Mouse (Mus musculus) heart, embryonic 16.5 days (tissue): ENCODE data around the gene Kcnc1. TPM values are rescaled to one million over a fixed set of nuclear protein-coding genes. Genes with fewer than 3 reads are reported as not detected.

ENCODE experiments used
- ATAC-seq: fragments of 200-750 bp; cut with Nextera tagmentation; replicated peaks from 2 replicates; pipeline ENCODE4 v1.8.0; 2017; ENCODE audit warnings: moderate number of reproducible peaks; ENCODE audit not compliant: insufficient read depth, low FRiP score; ENCODE audit errors: extremely low read depth
- H3K27ac ChIP-seq: fragments of 300-500 bp; sonication (generic); 2 replicates; pipeline ENCODE4 v1.5.1; 2014; ENCODE audit warnings: mild to moderate bottlenecking, low read length, control low read depth, moderate library complexity
- H3K27me3 ChIP-seq: fragments of 300-500 bp; sonication (generic); 2 replicates; pipeline ENCODE4 v1.6.1; 2014; ENCODE audit warnings: low read length, mixed read lengths; ENCODE audit not compliant: control insufficient read depth, insufficient read depth
- H3K36me3 ChIP-seq: fragments of 300-500 bp; sonication (generic); 2 replicates; pipeline ENCODE4 v1.6.1; 2014; ENCODE audit not compliant: control insufficient read depth, insufficient read depth
- H3K4me1 ChIP-seq: fragments of 300-500 bp; sonication (generic); 2 replicates; pipeline ENCODE4 v1.6.1; 2014; ENCODE audit warnings: low read length, mixed read lengths; ENCODE audit not compliant: control insufficient read depth, insufficient read depth
- H3K4me2 ChIP-seq: fragments of 300-500 bp; sonication (generic); 2 replicates; pipeline ENCODE4 v1.6.1; 2014; ENCODE audit warnings: low read depth, mild to moderate bottlenecking, control low read depth, low read length
- H3K4me3 ChIP-seq: fragments of 300-500 bp; sonication (generic); 2 replicates; pipeline ENCODE4 v1.5.1; 2014; ENCODE audit warnings: mild to moderate bottlenecking, control low read depth, low read length
- H3K9ac ChIP-seq: fragments of 300-500 bp; sonication (generic); 2 replicates; pipeline ENCODE4 v1.6.1; 2014; ENCODE audit warnings: low read length, control low read depth
- H3K9me3 ChIP-seq: fragments of 300-500 bp; sonication (generic); replicated peaks from 2 replicates; pipeline ENCODE4 v1.6.1; 2016; ENCODE audit warnings: low read length; ENCODE audit not compliant: control insufficient read depth
- WGBS: fragments of 180-500 bp; shearing (Covaris S2); extraction: QIAGEN DNeasy Blood & Tissue Kit; methylation state at CpG from one replicate; pipeline ENCODE4 v1.1.7; 2014; 5-methylcytosine and 5-hydroxymethylcytosine counted together
- polyA plus RNA-seq: library from polyadenylated mRNA; unstranded; fragments of >200 nt; fragmentation: Nextera tagmentation; extraction: Ambion mirVana; gene quantifications from 2 replicates; pipeline ENCODE4 v1.2.1, GENCODE M21; 2015

The Kcnc1 gene
- polyA plus RNA-seq, 1 experiment from 2014 or later: not detected

GRCm38 (mm10) chr7:46413959-46414725 is 17.8 kb downstream of the Kcnc1 start:
- Histone ChIP-seq H3K27ac (no peak overlapping the region), H3K9me3 (no peaks in the 10 kb centered on the region), H3K36me3 (no peaks in the 10 kb centered on the region), H3K4me3 (no peak overlapping the region), H3K27me3 (no peaks in the 10 kb centered on the region), H3K4me1 (no peaks in the 10 kb centered on the region), H3K4me2 (no peak overlapping the region), H3K9ac (no peak overlapping the region)
- WGBS: 61% methylated on average over 6 of the region's 6 CpGs
- no peak for ATAC-seq

- WGBS: 67% methylated on average over 14 of the region's 14 CpGs
These were observed 19.6 kb downstream of the Kcnc1 start for GRCm38 (mm10) chr7:46415818-46416425.

DNA sequence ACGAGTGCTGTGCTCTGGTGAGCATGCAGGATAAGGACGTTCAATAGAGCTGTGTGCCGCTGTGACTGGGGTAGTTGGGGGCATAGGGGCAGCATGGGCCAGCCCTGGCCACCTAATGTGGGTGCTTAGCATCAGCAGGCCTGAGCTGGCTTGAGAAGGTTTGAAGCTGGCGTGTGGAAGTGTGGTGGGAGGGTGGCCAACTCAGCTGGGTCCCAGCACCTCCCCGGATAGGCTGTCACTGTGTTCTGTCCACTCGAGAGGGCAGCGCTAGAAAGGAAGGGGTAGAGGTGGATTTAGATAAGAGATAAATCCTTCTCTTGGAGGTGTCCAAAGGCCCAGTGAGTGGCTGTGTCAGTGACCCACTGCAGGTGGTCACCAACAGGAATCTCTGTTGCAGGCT is 21.2 kb downstream of the Kcnc1 start:
- H3K27me3 ChIP-seq: no peaks in the 10 kb centered on the region
- no peaks in the 10 kb centered on the region for H3K4me1 ChIP-seq
- no peak overlapping the region for H3K27ac ChIP-seq
- no peak overlapping the region for H3K4me2 ChIP-seq
- no peak overlapping the region for H3K4me3 ChIP-seq
- 39% methylated on average over 7 of the region's 7 CpGs for WGBS
- no peak for ATAC-seq
- H3K36me3 ChIP-seq: no peaks in the 10 kb centered on the region
- no peak overlapping the region for H3K9ac ChIP-seq
- H3K9me3 ChIP-seq: no peaks in the 10 kb centered on the region

More at GRCm38 (mm10) chr7:46415818-46416425, 19.6 kb downstream of the Kcnc1 start:
- Histone ChIP-seq H3K9ac (no peak overlapping the region), H3K9me3 (no peaks in the 10 kb centered on the region), H3K4me3 (no peak overlapping the region), H3K27ac (no peak overlapping the region), H3K27me3 (no peaks in the 10 kb centered on the region), H3K36me3 (no peaks in the 10 kb centered on the region), H3K4me2 (no peak overlapping the region), H3K4me1 (no peaks in the 10 kb centered on the region)
- ATAC-seq: no peak

GRCm38 (mm10) chr7:46418102-46418622 is 21.9 kb downstream of the Kcnc1 start:
- Histone ChIP-seq H3K9ac (no peak overlapping the region), H3K4me1 (no peaks in the 10 kb centered on the region), H3K4me2 (no peak overlapping the region), H3K4me3 (no peak overlapping the region), H3K27ac (no peak overlapping the region), H3K27me3 (no peaks in the 10 kb centered on the region), H3K36me3 (no peaks in the 10 kb centered on the region), H3K9me3 (no peaks in the 10 kb centered on the region)
- 61% methylated on average over 16 of the region's 16 CpGs for WGBS
- ATAC-seq: no peak

GRCm38 (mm10) chr7:46421535-46421934 is 25.2 kb downstream of the Kcnc1 start:
- 30% methylated on average over 5 of the region's 5 CpGs for WGBS
- H3K36me3 ChIP-seq: no peaks in the 10 kb centered on the region
- H3K9ac ChIP-seq: no peak overlapping the region
- no peak overlapping the region for H3K4me2 ChIP-seq
- H3K27me3 ChIP-seq: no peaks in the 10 kb centered on the region; the same call in 1 of the 2 replicates
- no peaks in the 10 kb centered on the region for H3K4me1 ChIP-seq
- H3K9me3 ChIP-seq: no peaks in the 10 kb centered on the region
- H3K27ac ChIP-seq: no peak overlapping the region
- no peak for ATAC-seq
- H3K4me3 ChIP-seq: no peak overlapping the region

DNA sequence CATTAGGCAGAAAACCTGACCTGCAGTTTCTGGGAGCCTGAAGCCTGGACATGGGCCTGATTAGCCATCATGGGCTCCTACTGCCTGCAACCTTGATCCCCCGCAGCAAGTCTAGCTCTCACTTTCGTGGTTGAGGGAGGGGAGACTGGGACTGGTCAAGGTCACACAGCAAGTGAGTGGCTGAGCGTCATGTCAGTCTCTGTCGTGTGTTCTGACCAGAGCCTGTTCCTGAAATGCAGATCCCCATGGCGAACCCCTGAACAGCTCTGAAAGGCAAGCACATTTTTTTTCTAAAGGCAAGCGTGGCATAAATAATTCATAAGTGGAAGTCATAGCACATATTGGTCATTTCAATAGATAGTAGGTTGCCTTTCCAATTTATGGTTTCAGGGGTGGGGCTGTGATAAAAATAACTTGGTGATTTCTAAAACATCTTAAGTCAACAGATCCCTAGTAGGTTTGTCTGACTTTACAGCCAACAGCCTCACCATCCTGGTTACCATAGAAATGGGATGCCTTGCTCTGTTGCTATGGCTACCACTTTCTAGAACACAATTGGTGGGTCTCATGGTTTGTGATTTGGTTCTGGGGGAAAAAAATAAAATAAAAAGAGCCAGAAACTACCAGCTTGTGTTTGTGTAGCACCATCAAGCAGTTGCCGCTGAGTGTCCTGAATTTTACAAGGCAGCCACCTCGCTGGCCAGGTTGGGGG is 25.9 kb downstream of the Kcnc1 start:
- ATAC-seq: no peak
- Histone ChIP-seq H3K27ac (no peak overlapping the region), H3K36me3 (no peaks in the 10 kb centered on the region), H3K4me2 (no peak overlapping the region), H3K27me3 (no peaks in the 10 kb centered on the region; the same call in 1 of the 2 replicates), H3K9me3 (no peaks in the 10 kb centered on the region), H3K4me1 (no peaks in the 10 kb centered on the region), H3K9ac (no peak overlapping the region), H3K4me3 (no peak overlapping the region)
- WGBS: 69% methylated on average over 8 of the region's 8 CpGs

DNA sequence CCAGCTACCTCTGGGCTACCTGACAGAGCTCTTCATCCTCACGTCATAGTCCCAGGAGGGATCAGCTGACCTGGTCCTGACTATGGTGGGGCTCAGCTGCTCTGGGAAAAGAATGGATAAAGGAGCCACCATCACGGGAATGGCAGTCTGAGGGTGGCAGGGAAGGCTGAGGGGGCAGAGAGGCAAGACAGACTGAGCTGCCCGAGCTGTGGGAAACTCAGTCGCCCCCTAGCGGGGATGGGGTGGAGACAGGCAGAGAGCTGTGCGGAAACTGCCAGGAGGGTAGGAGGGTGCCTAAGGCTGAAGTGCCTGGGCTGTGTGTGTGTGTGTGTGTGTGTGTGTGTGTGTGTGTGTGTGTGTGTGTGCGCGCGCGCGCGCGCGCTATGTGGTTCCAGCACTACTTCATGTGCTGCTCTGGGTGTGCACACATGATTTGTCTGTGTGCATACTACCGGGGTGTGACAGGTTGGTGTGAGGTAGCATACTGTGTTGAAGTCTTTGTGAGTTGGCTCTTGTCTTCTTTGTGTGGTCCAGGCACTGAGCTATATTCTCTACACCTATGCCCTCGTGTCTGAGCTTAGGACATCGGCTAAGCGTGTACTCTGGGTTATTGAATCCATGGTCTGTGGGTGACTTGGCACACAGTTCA is 26.6 kb downstream of the Kcnc1 start:
- Histone ChIP-seq H3K27ac (no peak overlapping the region), H3K9ac (no peak overlapping the region), H3K9me3 (no peaks in the 10 kb centered on the region), H3K4me3 (no peak overlapping the region), H3K27me3 (no peaks in the 10 kb centered on the region; the same call in 1 of the 2 replicates), H3K4me2 (no peak overlapping the region), H3K4me1 (no peaks in the 10 kb centered on the region), H3K36me3 (no peaks in the 10 kb centered on the region)
- no peak for ATAC-seq
- 56% methylated on average over 16 of the region's 18 CpGs for WGBS

DNA sequence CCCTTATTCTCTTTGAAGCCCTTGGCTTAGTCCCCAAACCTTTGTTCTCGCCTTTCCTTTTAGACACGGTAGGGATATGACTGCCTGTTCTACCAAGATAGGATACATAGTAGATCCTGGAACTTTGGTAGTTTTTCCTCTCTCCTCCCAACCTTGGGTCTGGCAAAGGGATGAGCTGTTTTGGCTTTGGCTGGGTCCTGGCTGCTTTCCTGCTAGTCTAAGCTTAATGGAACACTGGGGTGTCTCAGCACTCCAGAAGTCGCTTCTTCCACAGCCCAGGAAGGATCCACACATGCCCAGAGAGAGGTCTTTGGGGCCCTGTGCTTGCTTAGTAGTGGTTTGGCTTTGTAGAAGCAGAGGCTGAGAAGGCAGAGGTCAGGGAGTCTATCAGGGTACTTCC is 27.7 kb downstream of the Kcnc1 start:
- no peak for ATAC-seq
- Histone ChIP-seq H3K9me3 (no peaks in the 10 kb centered on the region), H3K27me3 (no peaks in the 10 kb centered on the region; the same call in 1 of the 2 replicates), H3K4me3 (no peak overlapping the region), H3K9ac (no peak overlapping the region), H3K4me1 (no peaks in the 10 kb centered on the region), H3K4me2 (no peak overlapping the region), H3K27ac (no peak overlapping the region), H3K36me3 (no peaks in the 10 kb centered on the region)
- 61% methylated on average over 3 of the region's 3 CpGs for WGBS
